Mouse (Mus musculus) forebrain, embryonic 16.5 days (tissue): ENCODE data around the gene Mfsd1. TPM values are rescaled to one million over a fixed set of nuclear protein-coding genes. Genes with fewer than 3 reads are reported as not detected.
A peak's percentile ranks its signal among the peaks of the same experiment; 100 is the strongest.

Experiments used
- ATAC-seq: fragments of 200-750 bp; cut with Nextera tagmentation; 2 replicates; pipeline ENCODE4 v1.8.0; 2017; ENCODE audit warnings: mild to moderate bottlenecking, moderate library complexity
- H3K27ac ChIP-seq: fragments of 300-500 bp; sonication (generic); 2 replicates; pipeline ENCODE4 v1.5.1; 2014; ENCODE audit warnings: low read length, control low read depth
- H3K27me3 ChIP-seq: fragments of 300-500 bp; sonication (generic); replicated peaks from 2 replicates; pipeline ENCODE4 v1.6.1; 2014; ENCODE audit warnings: low read length; ENCODE audit not compliant: control insufficient read depth, insufficient read depth
- H3K36me3 ChIP-seq: fragments of 300-500 bp; sonication (generic); 2 replicates; pipeline ENCODE4 v1.6.1; 2014; ENCODE audit not compliant: control insufficient read depth, insufficient read depth
- H3K4me1 ChIP-seq: fragments of 300-500 bp; sonication (generic); replicated peaks from 2 replicates; pipeline ENCODE4 v1.6.1; 2014; ENCODE audit warnings: low read length; ENCODE audit not compliant: control insufficient read depth, insufficient read depth
- H3K4me2 ChIP-seq: fragments of 300-500 bp; sonication (generic); 2 replicates; pipeline ENCODE4 v1.6.1; 2014; ENCODE audit warnings: mild to moderate bottlenecking, low read length, control low read depth
- H3K4me3 ChIP-seq: fragments of 300-500 bp; sonication (generic); replicated peaks from 2 replicates; pipeline ENCODE4 v1.5.1; 2014; ENCODE audit warnings: mild to moderate bottlenecking, low read length, control low read depth
- H3K9ac ChIP-seq: fragments of 300-500 bp; sonication (generic); replicated peaks from 2 replicates; pipeline ENCODE4 v1.6.1; 2014; ENCODE audit warnings: low read depth, low read length, control low read depth
- H3K9me3 ChIP-seq: fragments of 300-500 bp; sonication (generic); 2 replicates; pipeline ENCODE4 v1.6.1; 2016; ENCODE audit warnings: low read length; ENCODE audit not compliant: control insufficient read depth
- WGBS: fragments of 180-500 bp; shearing (Covaris S2); extraction: QIAGEN DNeasy Blood & Tissue Kit; methylation state at CpG from one replicate; pipeline ENCODE4 v1.1.7; 2014; 5-methylcytosine and 5-hydroxymethylcytosine counted together
- polyA plus RNA-seq: library from polyadenylated mRNA; unstranded; fragments of >200 nt; fragmentation: Nextera tagmentation; extraction: Ambion mirVana; gene quantifications from 2 replicates; pipeline ENCODE4 v1.2.1, GENCODE M21; 2015

The Mfsd1 gene
- polyA plus RNA-seq, 1 experiment from 2014 or later: 35.5 TPM

DNA sequence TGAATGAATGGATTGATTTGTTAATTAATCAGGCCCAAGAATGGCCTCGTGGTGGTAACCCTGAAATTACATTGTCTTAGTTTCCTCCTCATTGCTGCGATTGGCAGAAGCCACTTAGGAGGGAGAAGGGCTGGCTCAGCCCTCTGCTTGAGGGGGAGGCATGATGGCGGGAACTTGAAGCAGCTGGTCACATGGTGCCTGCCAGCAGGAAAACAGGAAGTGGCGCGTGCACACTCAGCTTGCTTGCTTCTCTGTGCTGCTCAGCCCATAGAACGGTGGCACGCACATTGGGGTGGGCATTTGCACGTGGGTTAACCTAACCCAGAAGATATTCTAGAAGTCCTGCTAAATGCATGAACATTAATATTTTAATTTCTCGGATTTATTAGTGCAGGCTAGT lies 4.9 kb downstream of the Mfsd1 start:
- no peak overlapping the region for H3K9ac ChIP-seq
- H3K27me3 ChIP-seq: no peaks in the 10 kb centered on the region
- H3K9me3 ChIP-seq: no peaks in the 10 kb centered on the region
- H3K4me2 ChIP-seq: no peak overlapping the region
- 79% methylated on average over 9 of the region's 9 CpGs for WGBS
- no peak overlapping the region for H3K27ac ChIP-seq
- ATAC-seq: no peak
- peaks cover 9% of the 10 kb centered on the region for H3K4me1 ChIP-seq
- peaks cover 16% of the 10 kb centered on the region; the same call in 1 of the 2 replicates for H3K36me3 ChIP-seq
- H3K4me3 ChIP-seq: no peak overlapping the region

GRCm38 (mm10) chr3:67601616-67602138 lies 19.1 kb downstream of the Mfsd1 start:
- Histone ChIP-seq H3K4me1 (no peaks in the 10 kb centered on the region), H3K9me3 (no peaks in the 10 kb centered on the region), H3K9ac (no peak overlapping the region), H3K4me3 (no peak overlapping the region), H3K27me3 (no peaks in the 10 kb centered on the region), H3K27ac (no peak overlapping the region), H3K36me3 (peaks cover 26% of the 10 kb centered on the region), H3K4me2 (no peak overlapping the region)
- WGBS: 93% methylated on average over 13 of the region's 13 CpGs
- no peak for ATAC-seq

DNA sequence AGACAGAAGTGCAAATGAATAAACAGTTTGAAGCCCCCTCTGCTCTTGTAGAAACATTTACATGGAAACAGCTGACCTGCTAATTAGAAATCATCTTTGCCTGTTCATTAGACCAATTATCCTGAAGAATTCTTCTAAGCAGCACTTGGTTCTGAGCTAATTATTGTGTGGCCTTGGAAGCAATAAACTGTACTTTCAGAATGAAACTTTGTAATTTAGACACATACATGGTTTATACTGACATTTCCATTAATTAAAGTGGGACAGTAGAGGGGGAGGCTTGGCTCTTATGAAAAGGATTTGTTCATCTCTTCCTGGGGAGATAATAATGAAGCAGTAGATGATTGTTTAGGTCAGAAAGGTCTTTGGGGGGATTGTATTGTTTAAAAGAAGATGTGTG lies 35.7 kb downstream of the Mfsd1 start:
- H3K4me3 ChIP-seq: no peak overlapping the region
- peak; percentile 71 for ATAC-seq
- H3K4me2 ChIP-seq: no peak overlapping the region
- H3K27ac ChIP-seq: no peak overlapping the region
- H3K27me3 ChIP-seq: no peaks in the 10 kb centered on the region
- no peaks in the 10 kb centered on the region for H3K4me1 ChIP-seq
- no peaks in the 10 kb centered on the region for H3K36me3 ChIP-seq
- no peak overlapping the region for H3K9ac ChIP-seq
- H3K9me3 ChIP-seq: peaks cover 3% of the 10 kb centered on the region; the same call in 1 of the 2 replicates

DNA sequence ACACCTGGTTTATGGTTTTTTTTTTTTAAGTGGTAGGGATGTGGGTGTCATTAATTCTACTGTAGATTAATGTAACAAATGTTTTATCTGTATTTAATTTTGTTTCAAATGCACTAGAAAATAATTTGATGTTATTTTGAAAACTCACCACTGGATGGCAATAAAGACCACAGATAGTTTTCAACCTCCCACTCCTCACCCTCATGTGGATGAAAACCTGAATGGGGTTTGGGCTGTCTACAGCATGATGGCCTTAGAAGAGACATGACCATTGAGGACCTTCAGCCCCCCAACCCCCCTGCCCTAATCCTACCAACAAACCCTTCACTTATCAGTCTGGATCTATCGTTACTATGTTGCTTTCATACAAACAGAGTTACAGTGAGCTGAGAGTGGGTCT lies 42.1 kb downstream of the Mfsd1 start:
- Histone ChIP-seq H3K36me3 (no peaks in the 10 kb centered on the region), H3K4me1 (no peaks in the 10 kb centered on the region), H3K4me3 (no peak overlapping the region), H3K9me3 (no peaks in the 10 kb centered on the region), H3K27me3 (no peaks in the 10 kb centered on the region), H3K4me2 (no peak overlapping the region), H3K27ac (no peak overlapping the region), H3K9ac (no peak overlapping the region)
- WGBS: 76% methylated on average over 1 of the region's 1 CpGs
- peak; percentile 74 for ATAC-seq

DNA sequence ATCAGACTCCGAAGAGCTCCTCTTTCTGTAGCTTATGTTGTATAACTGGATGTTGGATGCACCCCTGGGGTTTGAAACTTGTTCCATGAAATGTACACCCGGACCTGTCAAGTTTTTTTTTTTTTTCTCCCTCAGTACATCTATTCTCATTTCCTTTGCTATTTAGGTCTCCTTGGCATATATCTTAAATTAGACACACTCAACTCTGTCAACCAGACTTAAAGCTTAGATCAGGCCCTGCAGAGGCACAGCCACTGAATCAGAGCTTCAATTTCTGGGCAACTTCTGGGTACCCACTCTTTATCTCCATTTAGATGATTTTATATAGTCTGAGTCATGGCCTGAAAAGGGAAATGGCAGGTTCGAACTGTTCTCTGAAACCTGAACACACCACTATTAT lies 60.6 kb downstream of the Mfsd1 start:
- H3K4me3 ChIP-seq: no peak overlapping the region
- no peaks in the 10 kb centered on the region for H3K36me3 ChIP-seq
- no peak overlapping the region for H3K27ac ChIP-seq
- no peaks in the 10 kb centered on the region for H3K27me3 ChIP-seq
- H3K9ac ChIP-seq: no peak overlapping the region
- peaks cover 5% of the 10 kb centered on the region; the same call in 1 of the 2 replicates for H3K4me1 ChIP-seq
- no peak for ATAC-seq
- H3K4me2 ChIP-seq: no peak overlapping the region
- 88% methylated on average over 3 of the region's 3 CpGs for WGBS
- no peaks in the 10 kb centered on the region for H3K9me3 ChIP-seq

GRCm38 (mm10) chr3:67645640-67646466 lies 63.3 kb downstream of the Mfsd1 start:
- H3K27ac ChIP-seq: 0 out of 2 replicates have a peak overlapping the region, but pooled peaks have one; percentile 50
- H3K27me3 ChIP-seq: no peaks in the 10 kb centered on the region
- H3K4me2 ChIP-seq: no peak overlapping the region
- H3K36me3 ChIP-seq: no peaks in the 10 kb centered on the region
- peaks cover 5% of the 10 kb centered on the region; the same call in 1 of the 2 replicates for H3K4me1 ChIP-seq
- peak; percentile 45; the same call in 1 of the 2 replicates for ATAC-seq
- no peak overlapping the region for H3K4me3 ChIP-seq
- WGBS: 53% methylated on average over 7 of the region's 7 CpGs
- H3K9me3 ChIP-seq: no peaks in the 10 kb centered on the region
- H3K9ac ChIP-seq: no peak overlapping the region

Other genes starting within 250 kb of the Mfsd1 start
- 14.2 and 14.3 TPM in 2 replicates for gene Mlf1, start 208.6 kb upstream of the Mfsd1 start, polyA plus RNA-seq
- gene Gm17402, start 207.6 kb upstream of the Mfsd1 start, polyA plus RNA-seq: not detected in 2 replicates
- 33.6 and 38.2 TPM in 2 replicates for gene Gfm1, start 152.6 kb upstream of the Mfsd1 start, polyA plus RNA-seq
- gene Lxn, start 118.8 kb upstream of the Mfsd1 start, polyA plus RNA-seq: 70.4 and 70.5 TPM in 2 replicates
- 1.2 and 1.4 TPM in 2 replicates for gene Rarres1, start 67.2 kb upstream of the Mfsd1 start, polyA plus RNA-seq